Mouse (Mus musculus) heart, postnatal 0 days (tissue): ENCODE measurements at regions not wholly inside any gene's neighbourhood (a gene's known extent, or its start where the extent isn't known, plus 50 kb on each side); places are given as distances from the start of the nearest gene placed in this dataset.

Experiments
- CTCF ChIP-seq: IDR thresholded peaks from 2 replicates; pipeline ENCODE4 v1.5.1; 2016; ENCODE audit warnings: antibody characterized with exemption, control low read depth, low read depth
- EP300 ChIP-seq: IDR thresholded peaks from 2 replicates; pipeline ENCODE4 v1.6.1; 2016; ENCODE audit warnings: antibody characterized with exemption, low read depth

DNA sequence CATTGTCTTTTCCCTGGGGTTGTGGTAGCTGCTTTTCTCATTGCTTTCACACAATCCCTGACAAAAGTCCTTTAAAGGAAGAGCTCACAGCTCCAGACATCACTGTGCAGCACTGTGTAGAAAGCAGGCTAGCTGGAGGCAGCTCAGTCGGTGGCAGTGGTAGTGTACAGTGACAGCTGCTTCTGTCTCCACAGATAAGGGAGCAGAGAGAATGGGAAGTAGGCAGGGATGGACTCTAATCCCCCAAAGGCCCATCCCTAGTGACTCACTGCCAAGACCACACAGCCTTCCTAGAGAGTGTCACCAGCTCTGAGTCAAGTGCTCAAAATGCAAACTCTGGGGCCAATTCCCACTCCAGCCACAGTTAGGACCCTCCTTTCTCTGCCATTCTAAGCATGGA, 531.7 kb upstream of the Adamts9 start:
- TF ChIP-seq CTCF (no peak), EP300 (no peak)
